In genomic region chr3:115758455-115758912, GRCm38 (mm10) we compare ENCODE assay signal across 9 mouse cellular contexts. TPM values are rescaled to one million over a fixed set of nuclear protein-coding genes. Genes with fewer than 3 reads are reported as not detected.
A peak's percentile ranks its signal among the peaks of the same experiment; 100 is the strongest.
DNase-seq lines count a peak whose midpoint lies in the region; ATAC-seq and TF ChIP-seq lines count a peak whose summit lies in the region.
"Had no signal": no experiment of that assay in that cellular context is flagged by ENCODE, and none has a peak within 500 bp of the region (broad histone marks: within the 10 kb centered on the region; RNA-seq: fewer than 3 reads in every experiment).

No protein-coding gene starts in this region.

- no peaks in the 10 kb centered on the region for H3K36me3 ChIP-seq in kidney, embryonic 15.5 days
- no peaks in the 10 kb centered on the region for H3K36me3 ChIP-seq in heart, postnatal 0 days (replicated peaks; ENCODE audit: control insufficient read depth, insufficient read depth, low read length)
- no peaks in the 10 kb centered on the region for H3K36me3 ChIP-seq in lung, embryonic 14.5 days (ENCODE audit: insufficient read depth)
- H3K36me3 ChIP-seq: neural tube, embryonic 13.5 days had no signal

- H3K4me2 ChIP-seq in kidney, embryonic 15.5 days = peak overlapping the region; percentile 46
- peak overlapping the region; percentile 48 for H3K4me2 ChIP-seq in heart, postnatal 0 days (ENCODE audit: low read depth, low read length)
- peak overlapping the region; percentile 40 for H3K4me2 ChIP-seq in lung, embryonic 14.5 days
- H3K4me2 ChIP-seq: neural tube, embryonic 13.5 days had no signal

- DNase-seq in kidney, postnatal 10 days = no peak
- peak; percentile 55 for DNase-seq in T-cell, adult 2 months (ENCODE audit: low spot score)
- no peak for DNase-seq in heart, postnatal 0 days (ENCODE audit: low spot score)
- no peak for DNase-seq in lung, embryonic 14.5 days
- no peak for DNase-seq in cerebellum, postnatal 36 days
- no peak for DNase-seq in cerebellum, adult 18-20 months
- DNase-seq in cerebellum, postnatal 4 days (ENCODE audit: low spot score in 2 of 2) = no peak

- no peaks in the 10 kb centered on the region for H3K9me3 ChIP-seq in kidney, embryonic 15.5 days (replicated peaks)
- no peaks in the 10 kb centered on the region for H3K9me3 ChIP-seq in heart, postnatal 0 days (replicated peaks; ENCODE audit: control insufficient read depth, low read length)
- no peaks in the 10 kb centered on the region for H3K9me3 ChIP-seq in lung, embryonic 14.5 days (ENCODE audit: low read depth, low read length)
- H3K9me3 ChIP-seq: neural tube, embryonic 13.5 days had no signal

- TF ChIP-seq CTCF in heart, postnatal 0 days (IDR thresholded peaks at IDR 0.05; ENCODE audit: low read depth) = no peak
- no peak for TF ChIP-seq CTCF in lung, embryonic 14.5 days (IDR thresholded peaks at IDR 0.05; ENCODE audit: low read depth)

- TF ChIP-seq EP300 in heart, postnatal 0 days (IDR thresholded peaks at IDR 0.05; ENCODE audit: low read depth) = no peak

- WGBS in kidney, embryonic 15.5 days = 6% methylated on average over 9 of the region's 9 CpGs
- WGBS in heart, postnatal 0 days = 8% methylated on average over 9 of the region's 9 CpGs
- 4% methylated on average over 9 of the region's 9 CpGs for WGBS in lung, embryonic 14.5 days

- H3K27me3 ChIP-seq in kidney, embryonic 15.5 days = no peaks in the 10 kb centered on the region
- H3K27me3 ChIP-seq in heart, postnatal 0 days (ENCODE audit: control insufficient read depth, insufficient read depth, low read length) = no peaks in the 10 kb centered on the region
- no peaks in the 10 kb centered on the region for H3K27me3 ChIP-seq in lung, embryonic 14.5 days (ENCODE audit: insufficient read depth, low read length)
- H3K27me3 ChIP-seq: neural tube, embryonic 13.5 days had no signal

- H3K9ac ChIP-seq in kidney, embryonic 15.5 days = no peak overlapping the region
- peak overlapping the region; percentile 22; the same call in 1 of the 2 replicates for H3K9ac ChIP-seq in heart, postnatal 0 days (replicated peaks; ENCODE audit: low read depth, low read length)
- no peak overlapping the region for H3K9ac ChIP-seq in lung, embryonic 14.5 days
- H3K9ac ChIP-seq: neural tube, embryonic 13.5 days had no signal

- no peak overlapping the region for H3K27ac ChIP-seq in kidney, embryonic 15.5 days
- peak overlapping the region; percentile 68 for H3K27ac ChIP-seq in heart, postnatal 0 days (ENCODE audit: low read depth)
- no peak overlapping the region for H3K27ac ChIP-seq in lung, embryonic 14.5 days (ENCODE audit: low read depth)
- H3K27ac ChIP-seq: neural tube, embryonic 13.5 days had no signal

- H3K4me1 ChIP-seq in kidney, embryonic 15.5 days = peaks cover 8% of the 10 kb centered on the region
- H3K4me1 ChIP-seq in heart, postnatal 0 days (ENCODE audit: control insufficient read depth, insufficient read depth) = peaks cover 25% of the 10 kb centered on the region
- no peaks in the 10 kb centered on the region for H3K4me1 ChIP-seq in lung, embryonic 14.5 days (ENCODE audit: insufficient read depth)
- H3K4me1 ChIP-seq: neural tube, embryonic 13.5 days had no signal

- peak overlapping the region; percentile 17 for H3K4me3 ChIP-seq in kidney, embryonic 15.5 days (replicated peaks)
- H3K4me3 ChIP-seq in heart, postnatal 0 days (ENCODE audit: low read depth, low read length) = peak overlapping the region; percentile 5; the same call in 1 of the 2 replicates
- no peak overlapping the region for H3K4me3 ChIP-seq in lung, embryonic 14.5 days (ENCODE audit: low read depth, low read length)
- H3K4me3 ChIP-seq: neural tube, embryonic 13.5 days had no signal

- peak; percentile 69 for ATAC-seq in kidney, embryonic 15.5 days (replicated peaks; ENCODE audit: low FRiP score)
- ATAC-seq in heart, postnatal 0 days (ENCODE audit: insufficient read depth, low read depth) = peak; percentile 58
- ATAC-seq in lung, embryonic 14.5 days (ENCODE audit: insufficient read depth) = peak; percentile 62; the same call in 1 of the 2 replicates

RNA-seq across cellular contexts. Expression of gene S1pr1, which starts 43.6 kb away (rescaled TPM):
- polyA plus RNA-seq in kidney, embryonic 15.5 days (2015; fragmentation: Nextera tagmentation; extraction: Ambion mirVana) = 18.4 and 21.1 TPM in 2 replicates
- total RNA-seq in heart, postnatal 0 days (2014; rRNA removed; ENCODE audit: low replicate concordance) = 160 and 192 TPM in 2 replicates
- polyA plus RNA-seq in heart, postnatal 0 days (2015; fragmentation: Nextera tagmentation; extraction: Ambion mirVana) = 66.1 and 74.6 TPM in 2 replicates
- polyA plus RNA-seq in lung, embryonic 14.5 days (2014; fragmentation: Nextera tagmentation; extraction: Ambion mirVana) = 20.5 and 21.2 TPM in 2 replicates
